Mouse (Mus musculus) T-helper 17 cell (primary cell): ENCODE results near the gene Fam185a.

Experiments
- in situ Hi-C, 2 experiments: fragments of 300-600 bp; cut with MboI, MseI; formaldehyde crosslinking; loops; 1 replicate in 1 of 2; 2 replicates in 1 of 2; pipeline ENCODE4 v1.15.1; 2025; ENCODE audit warnings: high pct_unique_total_duplicates in 2 of 2

Fam185a gene

GRCm38 (mm10) chr5:21424614-21425602, at the start of gene Fam185a, which contains the start of gene Ccdc146:
Gene Fam185a (plus strand): TSS chr5:21424958.
Gene Ccdc146 (minus strand): TSS chr5:21424677.
- in situ Hi-C loops: loop anchor here (5.0 to 10.0 kb wide), 4 partner anchors 93 to 370 kb away; partner anchors contain the start of genes Armc10 (in 1 of the 2), Fbxl13 (in 1 of the 2) and Ptpn12 (in 1 of the 2)

- in situ Hi-C loops: no loop called here
These were observed 47.8 kb upstream of the Fam185a start for GRCm38 (mm10) chr5:21376935-21377334.

- in situ Hi-C loops: no loop called here
These were observed 46.4 kb upstream of the Fam185a start for GRCm38 (mm10) chr5:21378397-21378796.

GRCm38 (mm10) chr5:21381986-21382385, 42.8 kb upstream of the Fam185a start:
- in situ Hi-C loops: no loop called here

GRCm38 (mm10) chr5:21382678-21383077, 42.1 kb upstream of the Fam185a start:
- in situ Hi-C loops: no loop called here

GRCm38 (mm10) chr5:21383392-21384251, 41.1 kb upstream of the Fam185a start:
- in situ Hi-C loops: no loop called here

- in situ Hi-C loops: no loop called here
These were observed 40.4 kb upstream of the Fam185a start for GRCm38 (mm10) chr5:21384252-21384960.

GRCm38 (mm10) chr5:21384976-21385375, 39.8 kb upstream of the Fam185a start:
- in situ Hi-C loops: no loop called here

- in situ Hi-C loops: no loop called here
These were observed 38.3 kb upstream of the Fam185a start for GRCm38 (mm10) chr5:21386432-21386831.

- in situ Hi-C loops: no loop called here
These were observed 37.4 kb upstream of the Fam185a start for GRCm38 (mm10) chr5:21387340-21387739.

GRCm38 (mm10) chr5:21388855-21389254, 35.9 kb upstream of the Fam185a start:
- in situ Hi-C loops: no loop called here

- in situ Hi-C loops: no loop called here
These were observed 33.0 kb upstream of the Fam185a start for GRCm38 (mm10) chr5:21391616-21392384.

- in situ Hi-C loops: no loop called here
These were observed 30.2 kb upstream of the Fam185a start for GRCm38 (mm10) chr5:21394562-21394961.

- in situ Hi-C loops: no loop called here
These were observed 29.4 kb upstream of the Fam185a start for GRCm38 (mm10) chr5:21395205-21395840.

- in situ Hi-C loops: loop anchor here in 1 of 2 experiments (10.0 kb wide), 1 partner anchor 466 kb away; no protein-coding TSS in a partner anchor
These were observed 13.5 kb upstream of the Fam185a start for GRCm38 (mm10) chr5:21411261-21411666.

GRCm38 (mm10) chr5:21412056-21412455, 12.7 kb upstream of the Fam185a start:
- in situ Hi-C loops: loop anchor here in 1 of 2 experiments (10.0 kb wide), 1 partner anchor 467 kb away; no protein-coding TSS in a partner anchor

- in situ Hi-C loops: loop anchor here in 1 of 2 experiments (10.0 kb wide), 1 partner anchor 469 kb away; no protein-coding TSS in a partner anchor
These were observed 11.4 kb upstream of the Fam185a start for GRCm38 (mm10) chr5:21413322-21413721.

- in situ Hi-C loops: loop anchor here in 1 of 2 experiments (10.0 kb wide), 1 partner anchor 469 kb away; no protein-coding TSS in a partner anchor
These were observed 10.5 kb upstream of the Fam185a start for GRCm38 (mm10) chr5:21414116-21414820.

GRCm38 (mm10) chr5:21418613-21419012, 6.1 kb upstream of the Fam185a start:
- in situ Hi-C loops: loop anchor here (5.0 to 10.0 kb wide), 2 partner anchors 86 to 474 kb away; no protein-coding TSS in a partner anchor
